Mouse (Mus musculus) gastrocnemius, adult 2 months (tissue): ENCODE results near the gene Amotl1. TPM values are rescaled to one million over a fixed set of nuclear protein-coding genes. Genes with fewer than 3 reads are reported as not detected.
A peak's percentile ranks its signal among the peaks of the same experiment; 100 is the strongest.
"Not testable (repeated sequence)": the region's sequence is repeated elsewhere in the genome, so short reads cannot be mapped to it uniquely, and the experiment has no call there.

ENCODE experiments used
- DNase-seq: peaks from one replicate; pipeline ENCODE4 v3.0.0; 2022
- H3K27ac ChIP-seq: fragments of 200-600 bp; 2 replicates; pipeline ENCODE4 v1.8.1; 2022; ENCODE audit warnings: mild to moderate bottlenecking
- H3K4me3 ChIP-seq: fragments of 200-600 bp; 2 replicates; pipeline ENCODE4 v1.8.1; 2022; ENCODE audit warnings: mild to moderate bottlenecking, moderate library complexity
- CTCF ChIP-seq: fragments of 200-600 bp; IDR thresholded peaks from 2 replicates; pipeline ENCODE4 v1.8.1; 2022; ENCODE audit warnings: antibody characterized with exemption, mild to moderate bottlenecking, moderate library complexity
- intact Hi-C: fragments of 180-260 bp; cut with DNase I; formaldehyde crosslinking; loops from one replicate; pipeline ENCODE4 v1.15.1; 2025
- long read RNA-seq, 2 experiments: library from polyadenylated mRNA; stranded (forward); transcript quantifications; one replicate each; pipeline ENCODE4 v2.0.0; 2021
- total RNA-seq, 2 experiments: library from RNA; stranded (reverse); gene quantifications; 2 replicates each; pipeline ENCODE4 v1.2.3; 2021

Gene Amotl1
- 100 to 1,000 TPM; 397 to 399 TPM for total RNA-seq
- long read RNA-seq, experiment 1, partial matches to known transcripts, result 17 of 157 reads
- long read RNA-seq, experiment 1, other reads (novel, unspliced or antisense), result 140 of 157 reads
- long read RNA-seq, experiment 2, full-length matches to known transcripts, result 1 of 152 reads
- long read RNA-seq, experiment 2, partial matches to known transcripts, result 17 of 152 reads
- long read RNA-seq, experiment 2, other reads (novel, unspliced or antisense), result 134 of 152 reads

- TF ChIP-seq CTCF, result no peak
- peak within 1 kb of the TSS; percentile 88 for H3K27ac ChIP-seq
- intact Hi-C loops, result no loop called here
- H3K4me3 ChIP-seq, result no peak within 1 kb of the TSS
- DNase-seq, result no peak
Measured at GRCm38 (mm10) chr9:14644956-14645355, at the start of gene Amotl1. TSS of gene Amotl1 (minus strand) at chr9:14645056.

- TF ChIP-seq CTCF, result no peak
- H3K4me3 ChIP-seq, result no peak overlapping the region
- DNase-seq, result no peak
- no peak overlapping the region for H3K27ac ChIP-seq
- intact Hi-C loops, result no loop called here
Measured at GRCm38 (mm10) chr9:14689376-14690108, 44.7 kb upstream of the Amotl1 start.

GRCm38 (mm10) chr9:14684363-14684762 is 39.5 kb upstream of the Amotl1 start:
- no peak for TF ChIP-seq CTCF
- no peak overlapping the region for H3K4me3 ChIP-seq
- H3K27ac ChIP-seq, result no peak overlapping the region
- no peak for DNase-seq
- intact Hi-C loops, result no loop called here

GRCm38 (mm10) chr9:14682741-14683140 is 37.9 kb upstream of the Amotl1 start:
- Histone ChIP-seq H3K4me3 (no peak overlapping the region), H3K27ac (no peak overlapping the region)
- intact Hi-C loops, result no loop called here
- TF ChIP-seq CTCF, result no peak
- no peak for DNase-seq

GRCm38 (mm10) chr9:14680584-14680983 is 35.7 kb upstream of the Amotl1 start:
- no peak for TF ChIP-seq CTCF
- intact Hi-C loops, result no loop called here
- DNase-seq, result no peak
- H3K27ac ChIP-seq, result no peak overlapping the region
- H3K4me3 ChIP-seq, result no peak overlapping the region

GRCm38 (mm10) chr9:14675707-14676691 is 31.1 kb upstream of the Amotl1 start:
- DNase-seq, result no peak
- intact Hi-C loops, result no loop called here
- TF ChIP-seq CTCF, result no peak
- H3K27ac ChIP-seq, result no peak overlapping the region
- H3K4me3 ChIP-seq, result no peak overlapping the region

- Histone ChIP-seq H3K27ac (no peak overlapping the region), H3K4me3 (no peak overlapping the region)
- intact Hi-C loops, result no loop called here
- DNase-seq, result no peak
- no peak for TF ChIP-seq CTCF
Measured at GRCm38 (mm10) chr9:14674506-14674905, 29.6 kb upstream of the Amotl1 start.

- no peak for TF ChIP-seq CTCF
- no peak for DNase-seq
- Histone ChIP-seq H3K4me3 (no peak overlapping the region), H3K27ac (no peak overlapping the region)
- intact Hi-C loops, result no loop called here
Measured at GRCm38 (mm10) chr9:14673109-14673508, 28.3 kb upstream of the Amotl1 start.

GRCm38 (mm10) chr9:14671965-14672364 is 27.1 kb upstream of the Amotl1 start:
- H3K27ac ChIP-seq, H3K4me3 ChIP-seq, intact Hi-C loops, DNase-seq: not testable (repeated sequence)

GRCm38 (mm10) chr9:14668382-14668781 is 23.5 kb upstream of the Amotl1 start:
- H3K4me3 ChIP-seq, result no peak overlapping the region
- peak overlapping the region; percentile 41 for H3K27ac ChIP-seq
- no peak for TF ChIP-seq CTCF
- intact Hi-C loops, result no loop called here
- peak; percentile 58 for DNase-seq

- peak; percentile 74 for DNase-seq
- 0 out of 2 replicates have a peak overlapping the region, but pooled peaks have one; percentile 7 for H3K4me3 ChIP-seq
- H3K27ac ChIP-seq, result peak overlapping the region; percentile 95
- no peak for TF ChIP-seq CTCF
- intact Hi-C loops, result no loop called here
Measured at GRCm38 (mm10) chr9:14666071-14666470, 21.2 kb upstream of the Amotl1 start.

GRCm38 (mm10) chr9:14663591-14663990 is 18.7 kb upstream of the Amotl1 start:
- H3K4me3 ChIP-seq, result peak overlapping the region; percentile 70
- H3K27ac ChIP-seq, result peak overlapping the region; percentile 95
- peak; percentile 60 for DNase-seq
- TF ChIP-seq CTCF, result no peak
- intact Hi-C loops, result loop anchor here (2.0 to 5.0 kb wide), 2 partner anchors 39 to 66 kb away; no protein-coding TSS in a partner anchor
